Mouse (Mus musculus) megakaryocyte, adult 5-6 weeks (primary cell): ENCODE results near the gene Sox5. TPM values are rescaled to one million over a fixed set of nuclear protein-coding genes. Genes with fewer than 3 reads are reported as not detected.

ENCODE experiments used
- ATAC-seq: 2 replicates; pipeline ENCODE4 v1.8.0; 2016; ENCODE audit warnings: mild to moderate bottlenecking, inconsistent platforms; ENCODE audit not compliant: poor library complexity, severe bottlenecking
- total RNA-seq, 2 experiments: library from RNA; stranded (forward) in 1 of 2; stranded (reverse) in 1 of 2; fragments of 153-499, 151-499 nt in 1 of 2; fragments of 221-1000, 200-1000 nt in 1 of 2; gene quantifications; 2 replicates each; pipeline versions ENCODE4 v1.2.3 to v1.2.4; 2015 to 2017

The Sox5 gene
- total RNA-seq (2015), result 0.07 TPM in 1 of 2 replicates, not detected in the other
- 0.07 TPM in 1 of 2 replicates, not detected in the other for total RNA-seq (2017)

GRCm38 (mm10) chr6:144781431-144782030, at the start of gene Sox5:
TSS of gene Sox5 (minus strand) at chr6:144781977.
- peak; percentile 55 for ATAC-seq

GRCm38 (mm10) chr6:144825018-144825602, 43.3 kb upstream of the Sox5 start:
- no peak for ATAC-seq

- no peak for ATAC-seq
Observed at GRCm38 (mm10) chr6:144824153-144824552, 42.4 kb upstream of the Sox5 start.

- no peak for ATAC-seq
Observed at GRCm38 (mm10) chr6:144822594-144822993, 40.8 kb upstream of the Sox5 start.

GRCm38 (mm10) chr6:144821019-144821418, 39.2 kb upstream of the Sox5 start:
- no peak for ATAC-seq

- ATAC-seq, result peak; percentile 87
Observed at GRCm38 (mm10) chr6:144818016-144818415, 36.2 kb upstream of the Sox5 start.

- peak; percentile 63 for ATAC-seq
Observed at GRCm38 (mm10) chr6:144817329-144817932, 35.7 kb upstream of the Sox5 start.

GRCm38 (mm10) chr6:144815542-144815941, 33.8 kb upstream of the Sox5 start:
- no peak for ATAC-seq

GRCm38 (mm10) chr6:144814931-144815364, 33.2 kb upstream of the Sox5 start:
- ATAC-seq, result no peak

- 0 out of 2 replicates have a peak, but pooled peaks have one; percentile 22 for ATAC-seq
Observed at GRCm38 (mm10) chr6:144804321-144804720, 22.5 kb upstream of the Sox5 start.

- no peak for ATAC-seq
Observed at GRCm38 (mm10) chr6:144803063-144803462, 21.3 kb upstream of the Sox5 start.

GRCm38 (mm10) chr6:144794356-144794755, 12.6 kb upstream of the Sox5 start:
- ATAC-seq, result no peak

GRCm38 (mm10) chr6:144792871-144793270, 11.1 kb upstream of the Sox5 start:
- ATAC-seq, result no peak

GRCm38 (mm10) chr6:144783295-144783694, 1.5 kb upstream of the Sox5 start:
- no peak for ATAC-seq

- no peak for ATAC-seq
Observed at GRCm38 (mm10) chr6:144782866-144783265, 1.1 kb upstream of the Sox5 start.

GRCm38 (mm10) chr6:144782031-144782857, 467 bp upstream of the Sox5 start:
- no peak for ATAC-seq

GRCm38 (mm10) chr6:144780608-144781285, 1.0 kb downstream of the Sox5 start:
- ATAC-seq, result 0 out of 2 replicates have a peak, but pooled peaks have one; percentile 25

GRCm38 (mm10) chr6:144779945-144780607, 1.7 kb downstream of the Sox5 start:
- ATAC-seq, result no peak

- ATAC-seq, result no peak
Observed at GRCm38 (mm10) chr6:144777356-144778035, 4.3 kb downstream of the Sox5 start.
